Mouse (Mus musculus) CD4-positive, CD25-positive, alpha-beta regulatory T cell, adult 4 months (primary cell): ENCODE data around the gene Frmd6. TPM values are rescaled to one million over a fixed set of nuclear protein-coding genes. Genes with fewer than 3 reads are reported as not detected.

Experiments used
- ATAC-seq: one replicate; pipeline ENCODE4 v1.8.0; 2017
- polyA plus RNA-seq, 2 experiments: library from polyadenylated mRNA; unstranded; fragments of 100-300 nt; shearing (Covaris generic); gene quantifications; one replicate each; pipeline ENCODE4 v1.2.1; 2017

Gene Frmd6
- polyA plus RNA-seq, 2 experiments from 2014 or later, result 20.8 to 28.4 TPM

DNA sequence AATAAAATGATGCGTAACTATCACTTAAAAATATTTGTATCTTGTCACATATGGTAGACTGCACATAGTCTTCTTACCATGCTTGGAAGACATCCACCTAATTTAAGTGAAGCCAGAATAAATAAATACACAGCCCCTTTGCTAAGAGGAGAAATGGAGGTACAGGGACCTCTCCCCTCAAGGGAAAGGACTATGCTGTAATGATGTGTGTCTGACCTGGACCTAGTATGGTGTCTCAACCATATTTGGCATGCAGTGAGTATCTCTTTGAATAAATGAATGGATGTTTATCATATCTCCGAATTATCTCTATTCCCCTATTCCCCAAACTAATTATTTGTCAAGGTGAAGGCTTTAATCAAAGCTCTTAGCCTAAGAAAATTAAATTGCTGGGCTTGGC is 15.4 kb upstream of the Frmd6 start:
- no peak for ATAC-seq

DNA sequence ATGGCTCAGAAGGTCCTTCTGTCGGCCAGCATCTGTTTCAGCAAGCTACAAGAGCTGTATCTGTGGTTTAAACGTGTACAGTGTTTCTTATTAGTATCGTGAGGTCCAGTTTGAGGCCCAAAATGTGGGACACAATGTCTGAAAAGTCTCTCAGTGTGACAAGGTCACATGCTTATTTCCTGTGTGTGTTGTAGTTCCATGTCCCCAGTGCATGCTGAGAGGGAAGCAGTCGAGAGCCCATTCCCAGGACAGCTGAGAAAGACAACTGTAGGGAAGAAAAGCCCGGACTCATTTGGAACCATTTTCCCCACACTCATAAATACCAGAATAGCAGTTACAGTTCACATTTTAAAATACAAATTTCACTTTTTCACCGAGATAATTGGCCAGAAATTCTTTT is 13.5 kb upstream of the Frmd6 start:
- no peak for ATAC-seq

DNA sequence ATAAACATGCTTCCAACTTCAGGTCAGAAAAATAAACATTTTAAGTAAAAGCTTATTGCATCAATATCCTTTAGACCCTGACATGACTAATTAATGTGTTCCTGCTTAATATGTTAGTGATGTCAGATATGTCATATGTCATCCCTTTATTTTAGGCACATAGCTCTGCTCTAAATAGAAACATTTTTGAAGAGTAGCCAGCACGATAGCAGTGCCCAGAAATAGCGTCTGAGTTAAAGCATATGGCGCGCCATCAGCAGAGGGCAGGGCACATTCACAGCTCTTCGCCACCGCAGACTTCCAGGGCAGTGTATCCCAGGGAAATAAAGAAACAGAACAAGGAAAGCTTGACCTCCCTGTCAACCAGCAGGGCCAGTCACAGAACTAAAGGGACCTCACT is 13.1 kb upstream of the Frmd6 start:
- ATAC-seq, result no peak

DNA sequence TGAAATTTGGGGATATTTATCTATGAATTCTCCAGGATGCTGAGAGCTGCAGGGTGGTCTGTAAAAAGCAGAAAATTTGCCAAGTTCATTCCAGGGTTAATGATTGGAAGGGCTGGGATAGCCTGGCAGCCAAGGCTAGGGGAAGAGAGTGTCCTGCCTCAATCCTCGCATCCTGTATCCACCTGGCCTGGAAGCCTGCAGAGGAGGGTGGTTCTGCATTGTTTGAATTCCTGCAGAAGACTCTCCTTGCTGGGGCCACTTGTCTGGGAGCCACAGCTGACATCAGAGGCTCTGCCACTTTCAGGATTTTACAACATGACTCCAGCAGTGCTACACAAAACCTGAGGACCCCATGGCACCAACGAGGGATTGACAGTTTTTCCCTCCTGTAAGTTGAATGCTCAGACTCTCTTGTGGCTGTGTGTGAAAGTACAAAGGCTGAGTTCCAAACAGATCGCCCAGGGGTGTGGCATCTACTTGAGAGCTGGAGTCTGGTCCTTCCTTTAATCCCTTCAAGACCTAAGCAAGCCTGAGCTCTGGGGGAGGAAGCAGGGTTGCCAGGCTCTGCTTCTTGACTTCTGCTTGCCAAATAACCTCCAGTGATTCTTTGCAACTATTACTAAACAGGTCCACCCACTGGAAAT is 12.4 kb upstream of the Frmd6 start:
- ATAC-seq, result no peak

- no peak for ATAC-seq
These were observed 8.6 kb upstream of the Frmd6 start for GRCm38 (mm10) chr12:70816731-70817130.

DNA sequence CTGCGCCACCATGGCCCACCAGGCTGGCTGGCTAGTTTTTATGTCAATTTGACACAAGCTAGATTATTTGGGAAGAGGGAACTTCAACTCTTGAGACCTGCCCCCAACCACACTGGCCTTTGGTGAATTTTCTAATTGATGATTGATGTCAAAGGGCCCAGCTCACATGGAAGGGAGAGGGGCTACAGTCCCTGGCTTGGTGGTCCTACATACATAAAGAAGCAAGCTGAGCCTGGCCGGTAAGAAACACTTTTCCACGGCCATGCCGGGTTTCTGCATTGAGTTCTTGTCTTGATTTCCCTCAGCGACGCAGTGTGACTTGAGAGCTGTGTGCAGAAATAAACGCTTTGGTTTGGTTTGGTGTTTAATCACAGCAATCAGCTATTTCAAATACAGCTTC is 1.3 kb upstream of the Frmd6 start:
- ATAC-seq, result no peak

DNA sequence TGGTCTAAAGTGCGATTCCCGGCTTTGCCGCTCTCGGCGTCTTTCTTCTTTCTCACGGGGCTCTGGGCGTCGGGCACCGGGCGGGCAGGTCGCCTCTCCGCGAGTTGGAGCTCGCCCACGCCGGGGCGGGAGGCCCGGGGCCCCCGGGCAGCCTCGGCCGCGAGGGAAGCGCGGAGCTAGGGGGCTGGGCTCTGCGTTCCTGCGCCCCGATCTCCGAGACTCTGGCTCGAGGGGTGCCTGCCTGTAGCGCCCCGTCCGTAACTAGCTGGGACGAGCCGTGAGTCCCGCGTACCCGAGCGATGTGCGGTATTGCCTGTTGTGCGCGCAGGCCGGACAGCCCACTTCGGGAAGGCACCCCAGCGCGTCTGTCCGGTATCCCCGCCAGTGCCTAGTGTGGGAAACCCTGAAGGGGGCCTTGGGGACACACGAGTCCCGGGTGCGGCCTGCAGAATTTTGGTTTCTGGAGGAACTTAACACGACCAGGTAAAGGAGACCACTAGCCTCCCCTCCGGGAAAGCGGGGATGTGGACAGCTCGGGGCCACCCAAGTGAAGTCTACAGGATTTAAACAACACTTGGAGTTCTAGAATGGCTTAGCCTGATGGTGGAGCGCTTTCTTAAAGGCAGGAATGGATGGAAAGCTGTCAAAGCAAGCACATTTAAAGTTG is 470 bp downstream of the Frmd6 start:
- ATAC-seq, result peak; percentile 30

DNA sequence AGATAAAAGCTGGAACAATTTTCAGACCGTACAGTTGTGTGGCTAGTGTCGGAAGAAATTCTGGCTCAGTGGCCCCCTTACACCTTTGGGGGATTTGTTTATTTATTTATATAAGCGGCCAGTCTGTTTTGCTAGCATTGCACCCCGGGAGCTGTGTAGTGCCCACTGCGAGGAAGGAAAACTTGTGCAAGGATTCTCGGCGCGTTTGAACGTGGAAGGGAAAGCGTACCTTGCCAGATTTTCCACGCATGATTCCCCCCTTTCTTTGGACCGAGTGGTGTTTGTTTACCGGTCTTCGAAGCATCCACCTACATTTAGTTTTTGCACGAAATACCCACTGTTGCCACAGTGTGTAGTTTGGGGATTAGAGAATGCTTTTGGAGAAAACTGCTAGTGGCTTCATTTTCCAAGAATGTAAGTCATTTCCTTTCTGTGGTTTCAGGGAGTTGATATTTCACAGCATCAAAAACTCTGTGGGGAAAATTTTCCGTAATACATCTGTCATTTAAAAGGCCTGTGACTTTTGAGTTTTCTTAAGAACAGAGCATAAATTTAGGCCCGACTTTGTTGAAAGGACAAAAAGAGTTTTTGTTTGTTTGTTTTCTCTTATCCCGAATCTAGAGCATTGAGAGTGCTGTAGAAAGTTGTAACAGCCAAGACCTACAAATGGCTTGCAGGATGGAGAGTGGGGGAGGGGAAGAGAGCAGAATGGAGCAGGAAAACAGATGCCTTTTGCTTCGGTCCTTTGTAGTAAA is 1.2 kb downstream of the Frmd6 start:
- ATAC-seq, result no peak

GRCm38 (mm10) chr12:70827187-70827900 is 2.0 kb downstream of the Frmd6 start:
- no peak for ATAC-seq

DNA sequence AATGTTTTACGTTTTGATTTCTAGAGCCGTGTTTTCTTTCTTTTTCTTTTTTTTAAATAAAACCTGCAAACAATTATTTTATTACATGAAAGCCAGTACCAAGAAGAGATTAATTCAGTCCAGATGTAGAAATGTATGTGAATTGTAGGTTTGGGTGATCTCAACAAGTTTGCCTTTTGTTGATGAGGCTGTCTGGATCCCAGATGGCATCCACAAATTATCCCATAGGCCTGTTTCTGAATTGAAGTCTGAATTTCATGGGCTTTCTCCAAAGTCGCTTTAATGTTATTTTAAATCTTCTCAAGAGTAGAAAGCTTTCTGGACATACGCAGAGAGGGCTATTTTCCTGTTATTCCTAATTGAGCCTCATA is 2.6 kb downstream of the Frmd6 start:
- ATAC-seq, result no peak

DNA sequence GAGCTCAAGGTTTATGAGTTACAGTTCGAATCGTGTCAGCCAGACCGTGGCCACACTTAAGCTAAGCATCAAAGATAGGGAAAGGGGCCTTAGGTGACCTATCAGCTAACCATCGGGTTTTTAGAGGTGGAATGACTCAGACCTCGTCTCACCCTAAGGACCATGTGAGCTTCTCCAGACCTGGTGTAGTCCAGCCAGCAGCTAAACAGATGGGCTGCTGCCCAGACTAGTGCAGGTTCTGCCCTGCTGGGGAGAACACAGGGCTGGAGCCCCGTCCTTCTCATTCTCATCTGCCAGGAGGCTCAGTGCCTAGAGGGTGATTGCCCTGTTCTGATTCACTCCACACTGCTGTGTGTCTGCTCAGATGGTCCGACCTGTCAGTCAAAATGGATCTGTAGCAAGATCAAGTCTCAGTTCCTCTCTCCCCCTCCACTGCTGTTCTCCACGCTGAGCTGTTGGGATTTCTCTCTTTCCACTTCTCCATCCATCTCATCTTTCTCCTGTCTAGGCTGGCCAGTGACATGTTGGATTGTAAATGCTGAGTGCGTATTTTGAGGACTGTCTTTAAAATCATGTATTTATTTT is 5.8 kb downstream of the Frmd6 start:
- no peak for ATAC-seq

- ATAC-seq, result no peak
These were observed 7.1 kb downstream of the Frmd6 start for GRCm38 (mm10) chr12:70832216-70832998.

- no peak for ATAC-seq
These were observed 7.7 kb downstream of the Frmd6 start for GRCm38 (mm10) chr12:70833050-70833449.

DNA sequence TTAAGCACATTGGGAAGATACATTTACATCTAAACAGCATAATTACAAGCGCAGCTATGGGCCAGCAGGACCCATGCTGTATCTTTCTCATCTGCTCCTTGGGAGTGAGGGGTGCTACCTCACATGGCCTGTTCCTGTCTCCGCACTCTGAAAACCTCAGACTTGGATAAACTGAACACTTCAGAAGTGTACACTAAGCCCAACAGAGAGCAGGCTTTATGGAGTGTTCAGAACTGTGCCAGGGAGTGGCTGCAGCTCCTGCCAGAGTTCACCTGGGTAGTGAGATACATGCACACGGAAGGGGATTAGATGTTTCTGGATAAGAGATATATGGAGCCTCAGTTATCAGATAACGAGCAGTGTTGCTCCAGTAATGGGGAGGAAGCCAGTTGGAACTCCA is 8.7 kb downstream of the Frmd6 start:
- ATAC-seq, result no peak

DNA sequence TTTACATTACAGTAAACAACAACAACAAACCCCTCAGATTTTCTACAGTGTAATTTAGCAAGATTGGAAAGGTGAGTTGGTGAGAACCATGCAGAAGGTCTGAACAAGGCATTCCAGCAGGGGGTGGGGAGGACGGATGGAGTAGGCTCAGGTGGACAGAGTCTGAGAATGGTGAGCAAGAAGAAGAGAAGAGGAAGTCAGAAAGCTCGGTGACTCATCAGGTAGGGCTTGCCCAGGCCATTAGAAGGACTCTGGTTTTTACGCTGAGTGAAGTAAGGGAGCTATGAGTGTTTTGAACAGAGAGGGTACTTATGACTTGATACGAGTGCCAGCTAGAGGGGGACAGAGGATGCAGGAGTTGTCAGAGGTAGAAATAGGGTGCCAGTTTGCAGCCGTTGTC is 9.7 kb downstream of the Frmd6 start:
- ATAC-seq, result no peak

- ATAC-seq, result no peak
These were observed 12.5 kb downstream of the Frmd6 start for GRCm38 (mm10) chr12:70837792-70838321.

DNA sequence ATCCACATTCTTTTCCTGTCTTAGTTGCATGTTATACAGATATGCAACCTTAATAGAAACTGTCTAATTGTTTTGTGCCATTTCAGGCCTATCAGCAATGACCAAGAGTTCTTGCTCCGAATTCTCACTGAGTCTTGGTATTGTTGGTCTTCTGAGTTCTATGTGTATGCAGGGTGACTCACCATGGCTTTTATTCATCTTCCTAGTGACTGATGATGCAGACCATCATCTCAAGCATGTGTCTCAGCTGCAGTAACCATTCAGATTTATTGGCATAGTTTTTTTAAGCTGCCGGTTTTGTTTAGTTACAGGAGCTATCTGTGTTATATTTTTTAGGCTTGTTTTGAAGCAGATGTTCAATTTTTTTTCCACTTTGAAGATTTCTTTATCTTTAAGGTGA is 20.1 kb downstream of the Frmd6 start:
- peak; percentile 67 for ATAC-seq

GRCm38 (mm10) chr12:70849024-70849423 is 23.7 kb downstream of the Frmd6 start:
- ATAC-seq, result no peak

GRCm38 (mm10) chr12:70849517-70850291 is 24.4 kb downstream of the Frmd6 start:
- ATAC-seq, result peak; percentile 19

- ATAC-seq, result no peak
These were observed 26.1 kb downstream of the Frmd6 start for GRCm38 (mm10) chr12:70851342-70851960.

- peak; percentile 68 for ATAC-seq
These were observed 27.7 kb downstream of the Frmd6 start for GRCm38 (mm10) chr12:70853026-70853425.
